Mouse (Mus musculus): ENCODE measurements around the gene Adgrl1.

The Adgrl1 gene

DNA sequence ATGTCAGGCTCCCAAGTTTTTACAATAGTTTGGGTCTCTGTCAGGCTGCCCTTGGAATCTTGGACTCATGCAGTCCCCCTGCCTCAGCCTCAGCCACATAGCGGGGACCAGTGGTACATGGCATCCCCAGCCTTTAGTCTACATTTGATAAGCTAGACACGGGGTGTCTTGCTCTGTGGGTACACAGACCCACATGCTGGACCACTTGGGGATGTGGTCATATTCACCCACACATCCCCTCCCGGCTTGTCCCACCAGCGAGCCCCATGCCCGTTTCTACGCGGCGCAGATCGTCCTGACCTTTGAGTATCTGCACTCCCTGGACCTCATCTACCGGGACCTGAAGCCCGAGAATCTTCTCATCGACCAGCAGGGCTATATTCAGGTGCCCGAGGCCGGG is 90.3 kb downstream of the Adgrl1 start:
- no peak for DNase-seq (ENCODE audit: low spot score in 2 of 2)
